Mouse (Mus musculus): ENCODE data around the gene Treml2.
"Not testable (repeated sequence)": the region's sequence is repeated elsewhere in the genome, so short reads cannot be mapped to it uniquely, and the experiment has no call there.

The Treml2 gene

DNA sequence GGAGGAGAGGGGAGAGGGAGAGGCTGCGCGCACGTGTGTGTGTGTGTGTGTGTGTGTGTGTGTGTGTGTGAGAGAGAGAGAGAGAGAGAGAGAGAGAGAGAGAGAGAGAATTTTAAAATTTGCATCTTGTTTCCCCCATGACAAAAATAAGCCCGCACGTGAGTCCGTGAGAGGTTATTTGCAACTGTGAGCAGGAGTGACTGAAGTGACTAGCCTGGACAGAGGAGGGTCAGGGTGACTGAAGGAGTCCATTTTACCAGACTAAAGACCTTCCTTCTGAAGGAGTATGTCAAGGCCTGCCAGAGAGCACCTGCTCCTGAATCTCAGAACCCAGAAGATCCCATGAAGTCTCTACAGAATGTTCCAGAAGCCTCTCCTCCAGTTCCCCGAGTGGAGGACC is 458 bp downstream of the Treml2 start:
- DNase-seq = no peak

DNA sequence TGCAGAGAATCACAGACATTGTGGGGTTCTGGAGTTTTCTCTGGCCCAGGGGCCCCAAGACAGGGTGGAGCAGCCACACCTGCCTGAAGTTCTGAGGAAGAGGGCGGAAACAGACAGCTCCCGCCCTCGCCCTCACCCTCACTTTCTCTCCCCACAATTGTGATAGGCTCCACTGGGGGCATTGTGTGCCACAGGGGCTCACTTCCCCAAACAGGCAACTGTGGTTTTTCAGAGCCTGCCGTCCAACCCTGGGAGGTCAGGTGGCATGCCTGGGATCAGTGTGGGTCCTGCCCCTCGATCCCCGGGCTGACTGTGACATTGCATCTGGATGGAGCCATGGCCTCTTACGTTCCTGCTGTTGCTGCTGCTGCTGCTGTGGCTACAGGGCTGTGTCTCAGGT is 901 bp downstream of the Treml2 start:
- DNase-seq = no peak

DNA sequence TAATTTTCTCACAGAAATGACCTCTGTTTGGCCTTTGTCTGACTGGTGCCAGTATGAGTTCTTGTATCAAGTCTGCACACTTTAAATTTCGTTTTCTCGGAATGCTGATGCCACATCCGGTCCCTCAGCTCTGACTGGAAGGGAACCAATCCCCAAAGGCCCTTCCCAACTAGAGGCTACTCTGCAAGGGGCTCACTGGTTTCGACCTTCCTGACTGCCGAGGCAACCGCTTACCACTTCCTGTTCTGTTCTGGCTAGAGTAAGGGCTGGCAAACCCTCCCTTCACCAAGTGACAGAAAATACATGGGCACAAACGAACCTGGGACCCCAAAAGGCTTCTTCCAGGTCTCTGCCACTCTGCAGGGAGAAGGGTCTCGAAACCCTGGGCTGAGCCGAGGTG is 1.6 kb downstream of the Treml2 start:
- no peak for DNase-seq

DNA sequence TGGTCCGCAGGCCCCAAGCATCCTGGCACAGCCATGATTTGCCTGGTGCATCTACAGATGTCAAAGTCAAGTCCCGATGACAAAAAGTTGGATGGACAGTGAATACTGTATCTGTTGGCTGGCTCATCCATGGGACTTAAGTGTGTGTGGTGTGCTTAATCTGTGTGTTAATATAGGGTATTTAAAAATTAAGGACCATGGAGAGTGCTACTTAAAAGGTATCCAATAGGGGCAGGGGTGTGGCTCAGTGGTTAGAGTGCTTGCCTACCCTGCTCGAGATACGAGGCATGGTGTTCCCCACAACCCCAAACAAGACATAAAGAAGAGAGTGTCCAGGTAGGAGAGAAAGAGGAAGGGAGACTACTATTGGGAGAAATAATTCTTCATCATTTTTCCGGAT is 2.5 kb downstream of the Treml2 start:
- no peak for DNase-seq

DNA sequence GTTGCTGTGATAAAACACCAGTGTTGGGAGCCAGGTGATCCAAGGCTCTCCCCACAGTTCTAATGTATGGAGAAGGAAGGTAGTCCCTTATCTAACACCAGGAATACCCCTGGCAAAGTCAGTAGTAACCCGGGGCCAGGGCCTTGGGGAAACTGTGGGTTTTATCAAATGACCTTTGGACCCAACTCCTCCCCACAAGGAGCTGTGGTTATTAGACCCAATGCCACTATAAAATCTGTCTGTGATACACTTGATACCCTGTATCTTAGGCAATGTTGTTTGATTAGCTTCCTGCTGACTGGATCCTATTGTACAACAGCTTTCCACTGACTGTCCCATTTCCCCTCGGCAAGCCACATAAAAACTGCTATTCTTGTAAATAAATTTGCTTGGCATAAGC is 12.8 kb downstream of the Treml2 start:
- no peak for DNase-seq

DNA sequence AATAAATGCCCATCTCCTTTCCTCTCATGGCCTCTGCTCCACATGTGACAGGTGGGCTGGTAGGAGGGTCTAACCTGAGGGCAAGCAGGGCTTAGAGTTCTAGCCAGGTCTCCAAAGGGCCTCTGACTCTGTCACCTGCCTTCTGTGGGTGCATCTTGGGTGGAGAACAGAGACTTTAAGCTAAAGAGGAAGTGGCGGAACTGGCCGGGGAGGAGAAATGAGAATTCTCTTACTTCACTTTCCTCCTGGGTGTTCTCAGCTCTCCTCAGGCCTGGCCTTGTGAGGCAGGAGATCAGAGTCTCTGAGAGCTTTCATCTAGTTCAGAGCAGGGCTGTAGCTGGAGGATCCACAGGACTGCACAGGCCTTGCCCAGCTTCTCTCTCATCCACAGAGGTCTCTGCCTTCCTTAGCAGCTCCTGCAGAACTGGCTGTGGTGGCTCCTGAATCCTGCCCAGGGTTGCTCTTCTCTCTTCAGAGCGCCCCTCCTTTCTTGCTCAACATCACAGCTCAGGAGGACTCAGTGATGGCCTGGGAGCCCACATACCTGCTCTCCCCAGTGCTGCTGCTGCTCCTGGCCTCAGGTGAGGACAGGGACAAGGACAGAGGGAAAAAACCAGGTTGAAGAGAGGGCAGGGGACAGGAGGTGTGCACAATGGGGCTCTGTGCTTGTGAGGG is 16.7 kb downstream of the Treml2 start, which contains the start of gene B430306N03Rik:
Gene B430306N03Rik, plus strand, starts transcription at position 237 of the 675 bp plus-strand sequence.
- not testable (repeated sequence) for DNase-seq

DNA sequence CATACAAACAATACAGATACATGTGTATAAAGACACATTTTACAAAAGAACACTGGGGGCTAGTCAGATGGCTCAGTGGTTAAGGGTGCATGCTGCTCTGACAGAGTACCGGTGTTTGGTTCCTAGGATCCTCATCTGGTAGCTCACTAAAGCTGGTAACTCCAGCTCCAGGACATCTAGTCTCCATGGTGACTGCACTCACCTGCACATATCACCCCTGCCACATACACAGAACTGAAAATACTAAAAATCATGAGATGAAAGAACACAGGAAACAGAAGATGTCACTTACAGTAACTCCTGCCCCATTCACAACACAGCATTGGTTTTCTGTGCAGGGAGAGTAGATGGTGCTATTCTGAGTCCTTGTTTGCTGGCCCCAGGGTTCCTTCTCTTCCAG is 19.4 kb downstream of the Treml2 start:
- no peak for DNase-seq

DNA sequence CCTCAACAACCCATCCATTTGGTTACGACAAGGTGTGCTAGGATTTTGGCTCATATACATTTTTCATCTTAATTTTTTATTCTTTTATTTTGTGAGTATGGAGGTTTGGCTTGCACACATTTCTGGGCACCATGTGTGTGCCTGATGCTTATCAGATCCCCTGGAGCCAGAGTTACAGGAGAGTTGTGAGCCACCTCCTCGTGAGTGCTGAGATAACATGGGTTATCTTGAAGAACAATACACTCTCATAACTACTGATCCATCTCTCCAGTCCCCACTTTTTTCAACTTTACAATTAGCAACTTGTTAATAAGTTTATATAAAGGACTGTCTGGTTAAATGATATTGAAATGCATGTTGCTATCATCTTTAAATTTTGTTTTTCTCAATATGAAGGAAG is 22.0 kb downstream of the Treml2 start:
- no peak for DNase-seq

DNA sequence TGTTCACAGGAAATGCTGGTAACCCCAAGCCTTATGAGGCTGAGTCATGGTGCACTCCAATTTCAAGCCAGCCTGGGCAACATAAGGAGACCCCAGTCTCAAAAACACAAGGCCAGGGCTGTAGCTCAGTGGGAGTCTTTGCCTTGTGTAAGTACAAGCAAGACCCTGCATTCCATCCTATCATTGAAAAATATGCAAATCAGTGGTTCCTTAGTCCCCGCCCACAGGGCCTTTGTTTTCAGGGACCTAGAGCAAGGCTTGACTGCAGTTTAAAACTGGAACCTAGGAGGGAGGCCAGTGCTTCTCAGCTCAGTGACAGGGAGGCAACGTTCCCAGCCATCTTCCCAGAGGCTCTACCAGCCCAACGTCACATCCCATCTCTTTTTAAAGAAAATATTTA is 23.9 kb downstream of the Treml2 start:
- DNase-seq = no peak

DNA sequence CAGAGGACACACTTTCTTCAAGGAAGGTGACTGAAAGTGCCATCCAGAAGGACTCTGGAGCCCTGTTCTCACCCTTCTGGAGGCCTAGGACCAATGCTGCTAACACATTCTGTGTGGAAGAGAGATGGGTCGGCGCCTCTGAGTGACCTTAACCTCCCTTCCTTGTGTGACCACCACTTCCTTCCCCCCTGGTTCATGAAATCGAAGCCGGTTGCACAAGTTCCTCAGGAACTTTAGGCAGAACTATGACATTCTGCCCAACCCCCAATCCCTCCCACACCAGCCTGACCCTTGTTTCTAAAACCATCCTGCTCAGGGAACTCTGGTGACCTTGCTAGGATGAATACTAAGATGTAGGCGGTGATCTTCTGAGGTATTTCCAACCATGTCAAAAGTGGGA is 25.0 kb downstream of the Treml2 start:
- no peak for DNase-seq

DNA sequence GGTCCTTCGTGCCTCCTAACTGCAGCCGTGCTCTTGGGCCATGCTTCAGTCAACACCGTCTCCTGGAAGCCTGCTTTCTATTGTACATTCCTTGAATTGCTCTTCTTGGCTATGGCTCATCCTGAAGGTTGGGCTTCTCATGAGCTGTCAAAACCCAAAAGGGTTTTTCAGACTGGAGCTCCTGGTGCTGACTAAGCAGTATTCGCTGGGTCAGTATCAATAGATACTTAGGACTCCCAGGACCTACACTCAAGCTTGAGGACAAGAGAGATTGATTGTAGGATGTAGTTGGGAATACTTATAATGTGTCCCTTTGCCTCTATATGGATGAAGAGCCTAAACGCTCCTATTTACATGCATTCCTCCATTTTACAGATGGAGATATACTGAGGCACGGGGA is 25.8 kb downstream of the Treml2 start:
- DNase-seq = no peak

DNA sequence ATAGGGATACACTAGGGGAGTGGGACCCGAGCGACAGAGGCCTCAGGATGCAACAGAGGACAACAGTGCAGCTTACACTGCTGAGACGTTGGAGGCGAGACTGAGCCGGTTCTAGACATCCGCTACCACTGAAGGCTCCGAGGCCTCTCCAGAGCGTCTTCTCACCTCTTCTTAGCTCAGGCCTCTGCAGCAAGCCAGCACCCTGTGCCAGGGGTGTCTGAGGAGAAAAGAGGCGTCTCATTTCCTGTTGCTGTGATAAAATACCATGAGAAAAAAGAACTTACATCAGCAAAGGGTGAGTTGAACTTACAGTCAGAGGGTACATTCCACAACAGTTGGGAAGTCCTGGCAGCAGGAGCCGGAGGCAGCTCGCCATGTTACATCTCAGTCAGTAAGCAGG is 26.3 kb downstream of the Treml2 start:
- no peak for DNase-seq

DNA sequence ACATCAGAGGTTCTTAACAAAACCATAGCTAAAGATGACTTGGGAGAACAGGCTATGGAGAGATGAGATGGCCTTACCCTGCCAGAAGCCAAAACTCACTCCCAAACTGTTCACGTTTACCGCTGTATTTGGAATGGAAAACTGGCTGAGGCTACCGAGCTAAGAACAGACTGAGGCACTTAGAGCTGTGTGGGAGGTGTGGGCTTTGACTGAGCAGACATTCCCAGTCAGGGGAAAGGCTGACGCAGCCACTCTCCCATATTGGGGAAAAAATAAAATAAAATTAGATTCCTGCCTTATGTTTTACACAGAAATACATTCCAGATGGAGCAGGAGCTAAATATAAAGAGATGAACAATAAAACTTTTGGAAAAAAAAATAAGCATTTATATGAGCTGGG is 27.4 kb downstream of the Treml2 start:
- DNase-seq = no peak

DNA sequence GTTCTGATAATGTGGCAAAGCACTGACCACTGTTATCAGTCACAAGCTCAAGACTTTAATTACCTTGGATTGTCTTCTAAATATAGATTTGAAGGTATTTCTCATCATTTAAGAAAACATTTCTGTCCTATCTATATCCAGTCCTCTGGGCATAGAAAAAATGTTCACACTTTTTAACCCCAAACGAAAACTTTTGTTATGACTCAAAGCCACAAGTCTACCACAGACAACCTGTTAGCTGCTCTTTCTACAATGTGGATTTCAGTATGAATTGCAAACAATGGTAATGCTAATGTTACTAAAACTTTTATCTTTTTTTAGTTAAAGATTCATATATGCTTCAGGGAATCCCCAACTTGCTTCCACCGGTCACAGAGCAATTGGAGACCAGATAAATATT is 33.2 kb downstream of the Treml2 start:
- no peak for DNase-seq

DNA sequence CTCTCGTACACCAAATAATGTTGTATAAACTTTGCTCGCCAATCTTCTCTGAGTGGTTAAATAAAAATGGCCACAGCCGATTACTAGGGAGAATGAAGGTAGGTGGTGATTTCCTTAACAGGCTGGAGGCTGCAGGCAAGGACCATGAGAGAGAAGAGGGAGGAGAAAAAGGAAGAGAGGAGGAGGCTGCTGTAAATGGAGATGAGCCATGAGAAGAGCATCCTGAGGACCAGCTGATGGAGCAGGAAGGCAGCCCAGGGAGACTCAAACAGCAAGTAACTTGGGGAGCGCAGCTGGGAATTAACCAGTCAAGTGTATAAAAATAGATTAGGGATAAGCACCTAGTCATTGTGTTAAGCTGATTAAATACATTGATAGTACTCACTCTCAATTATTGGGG is 34.9 kb downstream of the Treml2 start:
- DNase-seq = no peak

DNA sequence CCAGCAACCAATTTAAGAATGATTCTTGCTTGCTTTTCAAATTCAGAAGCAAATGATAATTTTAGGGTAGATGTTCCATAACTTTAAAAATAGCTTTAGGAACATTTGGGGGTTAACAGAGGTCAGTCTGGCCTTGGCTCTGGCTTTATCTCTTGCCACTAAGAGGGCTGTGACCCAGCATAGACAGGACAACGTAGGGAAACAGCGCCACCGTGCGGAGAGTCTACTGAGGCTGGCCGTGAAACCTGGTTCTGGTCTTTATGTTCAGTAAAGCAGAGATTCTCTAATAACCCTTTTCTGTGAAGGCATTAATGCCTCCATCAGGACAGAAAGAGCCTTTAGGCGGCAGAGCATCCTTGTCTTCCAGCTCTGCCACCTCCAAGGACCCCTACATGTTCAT is 37.6 kb downstream of the Treml2 start:
- DNase-seq = peak; percentile 76

DNA sequence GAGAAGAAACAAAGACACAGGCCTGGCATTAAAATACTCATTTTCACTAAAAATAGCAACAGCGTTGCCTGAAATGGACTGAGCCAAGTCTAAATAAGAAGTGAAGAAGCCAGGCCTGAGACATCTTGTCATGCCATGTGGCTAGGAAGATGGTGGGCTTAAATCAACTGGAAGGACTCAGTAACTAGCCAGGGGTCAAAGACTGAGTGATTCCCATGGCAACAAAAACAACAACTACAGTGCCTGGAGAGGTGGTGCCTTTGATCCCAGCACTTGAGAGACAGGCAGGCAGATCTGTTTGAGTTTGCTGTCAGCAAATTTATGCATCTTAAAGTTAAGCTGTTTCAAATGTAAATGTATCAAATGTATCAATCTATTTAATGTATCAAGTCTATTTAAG is 41.0 kb downstream of the Treml2 start:
- no peak for DNase-seq

DNA sequence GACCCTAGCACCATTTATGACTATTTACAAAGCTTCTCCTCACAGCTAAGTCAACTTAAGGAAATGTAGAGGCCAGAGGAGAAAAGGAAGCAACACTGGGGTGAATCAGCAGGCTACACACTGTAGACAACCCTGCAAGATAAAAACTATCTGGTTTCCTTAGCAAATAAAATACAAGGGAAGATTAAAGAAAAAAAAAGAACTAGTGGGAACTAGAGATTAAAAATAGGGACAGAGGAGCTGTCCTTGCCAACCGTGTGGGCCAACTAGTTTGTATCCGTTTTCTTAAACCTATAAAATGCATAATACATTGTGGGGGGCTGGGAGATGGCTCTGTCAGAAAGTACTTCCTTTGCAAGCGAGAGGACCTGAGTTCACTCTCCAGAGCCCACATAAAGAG is 42.6 kb downstream of the Treml2 start:
- no peak for DNase-seq

DNA sequence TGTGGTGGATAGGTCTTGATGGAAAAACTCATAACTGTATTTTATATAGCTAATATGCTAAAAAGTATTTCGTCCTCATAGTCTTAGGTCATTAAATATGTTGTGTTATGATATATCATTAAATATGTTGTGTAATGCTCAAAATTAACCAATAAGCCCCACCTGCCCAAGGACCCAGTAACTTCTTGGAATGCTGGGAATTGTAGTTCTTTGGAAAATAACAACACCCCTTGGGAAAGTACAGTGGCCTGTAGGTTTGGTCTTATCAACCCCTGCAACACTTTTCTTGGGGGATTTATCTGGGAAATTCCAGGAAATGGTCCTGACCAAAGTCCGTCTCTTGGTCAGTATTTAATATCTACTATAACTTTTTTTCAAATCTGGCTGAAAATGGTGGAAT is 43.8 kb downstream of the Treml2 start:
- DNase-seq = no peak

DNA sequence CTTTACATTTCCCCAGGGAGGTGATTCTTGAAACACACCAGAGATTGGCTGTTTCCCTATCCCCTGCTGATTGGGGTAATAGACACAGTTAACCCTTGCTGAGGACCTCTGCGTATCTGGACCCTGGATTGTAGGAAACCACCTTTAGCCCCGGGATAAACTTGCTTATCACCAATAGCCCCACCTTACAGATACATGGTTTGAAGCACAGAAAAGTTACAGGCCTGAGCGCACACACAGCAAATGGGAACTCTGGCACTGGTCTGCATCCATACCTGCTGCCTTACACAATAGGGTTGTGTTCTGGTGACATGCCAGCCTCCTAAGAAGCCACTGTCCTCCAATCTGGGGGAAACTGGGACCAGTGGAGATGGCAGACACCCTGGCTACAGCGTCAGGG is 46.5 kb downstream of the Treml2 start:
- no peak for DNase-seq

DNA sequence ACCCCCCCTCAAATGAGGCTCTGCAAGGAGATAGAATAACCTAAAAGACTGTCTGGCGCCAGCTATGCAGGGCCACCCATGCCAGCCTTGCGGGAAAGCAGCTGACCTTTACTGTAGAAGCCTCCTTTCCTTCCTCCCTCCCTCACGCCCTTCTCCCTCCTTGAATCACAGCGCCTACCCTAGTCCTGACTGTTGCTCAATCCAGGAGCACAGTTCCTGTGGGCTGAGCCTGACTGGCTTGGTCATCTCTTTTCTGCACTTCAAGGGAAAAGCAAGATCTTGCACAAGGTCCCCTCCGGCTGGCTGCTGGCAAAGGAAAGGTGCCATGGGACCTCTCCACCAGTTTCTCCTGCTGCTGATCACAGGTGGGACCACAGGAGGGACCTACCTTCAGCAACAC is 46.9 kb downstream of the Treml2 start, which contains the start of gene Trem2:
Gene Trem2, plus strand, starts transcription at position 171 of the 400 bp plus-strand sequence.
- DNase-seq = no peak

DNA sequence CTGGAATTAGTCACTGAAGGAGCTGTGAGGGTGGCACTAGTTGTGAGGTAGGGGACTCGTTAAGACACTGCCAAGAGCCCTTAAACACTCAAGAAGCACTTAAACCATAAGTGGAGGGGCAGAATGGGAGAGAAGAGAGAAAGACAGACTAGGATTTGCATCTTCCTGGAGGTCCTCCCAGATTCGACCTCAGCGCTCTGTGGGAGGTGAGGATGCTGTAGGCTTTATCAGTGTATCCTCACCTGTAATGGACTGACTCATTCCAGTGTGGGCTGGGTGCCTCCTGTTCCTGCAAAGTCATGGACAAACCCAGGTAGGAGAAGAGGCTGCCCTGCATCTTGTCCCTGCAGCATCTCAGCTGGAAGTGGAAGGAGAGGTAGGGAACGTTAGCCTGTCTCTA is 47.5 kb downstream of the Treml2 start:
- DNase-seq = no peak

DNA sequence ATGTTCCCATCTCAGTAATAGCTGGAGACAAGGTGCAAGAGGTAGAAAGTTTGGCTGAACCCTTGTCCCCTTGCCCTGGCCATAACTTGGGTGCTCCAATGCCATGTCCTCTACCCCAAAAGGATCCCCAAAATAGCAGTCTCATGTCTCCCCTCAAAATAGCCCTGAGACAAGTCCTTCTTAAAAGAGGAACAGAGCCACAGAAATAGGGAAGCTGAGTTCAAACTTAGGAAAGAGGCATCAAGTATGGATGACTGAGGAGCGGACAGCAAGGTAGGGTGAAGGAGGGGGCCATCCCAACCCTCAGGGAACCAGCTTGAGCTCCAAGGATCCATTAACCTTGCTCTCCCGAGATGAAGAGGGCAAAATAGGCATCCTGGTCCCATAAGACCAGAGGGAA is 48.0 kb downstream of the Treml2 start:
- no peak for DNase-seq

DNA sequence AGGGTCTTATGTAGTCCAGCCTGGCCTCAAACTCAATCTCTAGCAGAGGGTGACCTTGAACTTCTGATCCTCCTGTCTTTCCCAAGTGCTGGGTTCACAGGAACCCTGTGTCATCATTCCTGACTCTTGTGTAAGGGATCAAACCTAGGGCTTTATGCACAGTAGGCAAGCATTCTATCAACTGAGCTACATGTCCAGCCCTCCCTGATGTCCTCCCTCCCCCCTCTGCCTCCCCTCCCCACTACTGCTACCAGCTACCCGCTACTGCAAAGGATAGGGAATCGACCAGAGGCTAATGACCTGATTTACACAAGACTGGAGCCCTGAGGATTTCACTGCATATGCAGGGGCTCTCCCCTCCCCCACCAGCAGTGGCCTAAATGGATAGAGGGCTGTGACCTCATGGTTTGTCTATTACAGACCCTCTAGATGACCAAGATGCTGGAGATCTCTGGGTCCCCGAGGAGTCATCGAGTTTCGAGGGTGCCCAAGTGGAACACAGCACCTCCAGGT is 51.4 kb downstream of the Treml2 start:
- no peak for DNase-seq

DNA sequence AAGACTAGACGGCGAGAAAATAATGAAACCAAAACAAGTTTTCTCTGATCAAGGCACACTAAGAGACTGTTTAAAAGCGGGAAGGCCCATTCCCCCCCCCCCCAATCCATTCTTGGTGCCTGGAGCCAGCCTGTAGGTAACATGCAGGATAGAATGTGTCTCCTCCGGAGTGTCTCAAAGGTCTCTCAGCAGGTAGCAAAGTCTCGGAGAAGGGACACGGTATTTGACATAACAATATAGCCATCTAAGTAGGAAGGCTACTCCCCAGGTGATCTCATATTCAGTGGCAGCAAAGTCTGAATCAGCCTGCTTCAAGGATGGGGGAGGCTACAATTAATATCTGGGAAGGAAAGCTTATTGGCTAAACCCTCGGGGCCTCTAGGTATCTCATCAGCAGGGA is 53.7 kb downstream of the Treml2 start:
- not testable (repeated sequence) for DNase-seq
